Mouse (Mus musculus) ovary, adult 10 weeks (tissue): Measurements from ENCODE around the gene Taar7a. TPM values are rescaled to one million over a fixed set of nuclear protein-coding genes. Genes with fewer than 3 reads are reported as not detected.

ENCODE experiments used
- polyA plus RNA-seq: library from polyadenylated mRNA; stranded (reverse); fragments of 350-450 nt; fragmentation: Illumina TruSeq; extraction: RNeasy Lipid Tissue Mini Kit (QIAGEN cat#74804); gene quantifications from one replicate; pipeline ENCODE4 v1.2.3, GENCODE M21; 2014

Taar7a gene
- not detected for polyA plus RNA-seq

DNA sequence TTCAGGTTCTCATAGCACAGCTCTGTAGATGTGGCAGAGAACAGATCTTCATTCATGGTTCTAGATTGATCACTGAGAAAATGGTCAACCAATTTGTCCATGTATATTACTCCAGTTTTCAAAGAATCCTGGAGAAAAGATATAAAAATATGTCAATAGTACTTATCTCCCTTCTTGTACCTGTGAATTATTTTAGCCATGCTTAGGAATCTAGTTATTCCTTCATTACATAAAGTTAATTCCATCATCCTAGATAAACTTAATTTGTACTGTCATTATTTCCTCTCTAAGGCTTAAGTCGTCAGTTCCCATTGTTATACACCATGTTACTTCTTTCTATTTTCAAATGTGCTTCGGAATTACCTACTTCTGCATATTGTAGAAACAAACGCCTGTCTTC is at the start of gene Taar7a:
Taar7a (minus strand) TSS at position 101 of the 400 bp plus-strand sequence.

DNA sequence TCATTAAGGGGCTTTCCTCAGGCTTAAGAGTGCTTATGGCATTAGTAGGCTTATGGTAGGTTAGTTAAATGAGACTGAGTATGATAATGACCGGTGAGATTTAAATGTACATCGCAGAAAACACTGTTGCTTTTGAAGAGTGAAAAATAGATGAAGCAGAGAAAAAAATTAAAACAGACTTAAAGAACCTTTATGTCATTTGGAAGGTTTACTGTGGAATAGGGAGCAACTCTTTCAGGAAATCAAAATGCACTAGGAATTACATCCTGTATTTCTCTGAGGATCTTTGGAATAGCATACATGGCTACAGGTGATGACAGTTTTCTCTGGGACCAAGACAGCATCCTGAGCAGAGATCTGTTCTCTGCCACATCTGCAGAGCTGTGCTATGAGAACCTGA is 44.0 kb upstream of the Taar7a start, which contains the start of gene Taar7e:
Taar7e (plus strand) TSS at position 301 of the 400 bp plus-strand sequence.

DNA sequence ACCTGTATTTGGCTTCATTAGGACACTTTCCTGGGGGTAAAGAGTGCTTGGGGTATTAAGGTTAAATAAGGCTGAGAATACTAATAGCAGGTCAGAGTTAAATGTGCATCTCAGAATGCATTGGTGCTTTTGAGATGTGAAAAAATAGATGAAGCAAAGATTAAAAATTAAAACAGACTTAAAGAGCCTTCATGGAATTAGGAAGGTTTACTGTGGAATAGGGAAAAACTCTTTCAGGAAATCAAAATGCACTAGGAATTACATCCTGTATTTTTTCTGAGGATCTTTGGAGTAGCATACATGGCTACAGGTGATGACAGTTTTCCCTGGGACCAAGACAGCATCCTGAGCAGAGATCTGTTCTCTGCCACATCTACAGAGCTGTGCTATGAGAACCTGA is 33.6 kb upstream of the Taar7a start, which contains the start of gene Taar7d:
Taar7d (plus strand) TSS at position 301 of the 400 bp plus-strand sequence.

DNA sequence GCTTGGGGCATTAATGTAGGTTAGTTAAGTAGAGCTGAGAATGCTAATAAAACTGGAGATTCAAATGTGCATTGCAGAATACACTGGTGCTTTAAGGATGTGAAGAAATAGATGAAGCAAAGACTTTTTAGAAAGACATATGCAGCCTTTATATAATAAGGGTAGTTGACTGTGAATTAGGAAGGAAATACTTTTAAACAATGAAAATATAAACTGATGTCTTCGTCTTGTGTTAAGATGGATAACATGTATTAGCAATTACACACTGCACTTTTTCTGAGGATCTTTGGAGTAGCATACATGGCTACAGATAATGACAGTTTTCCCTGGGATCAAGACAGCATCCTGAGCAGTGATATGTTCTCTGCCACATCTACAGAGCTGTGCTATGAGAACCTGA is 6.4 kb upstream of the Taar7a start, which contains the start of gene Taar7b:
Taar7b (plus strand) TSS at position 301 of the 400 bp plus-strand sequence.

DNA sequence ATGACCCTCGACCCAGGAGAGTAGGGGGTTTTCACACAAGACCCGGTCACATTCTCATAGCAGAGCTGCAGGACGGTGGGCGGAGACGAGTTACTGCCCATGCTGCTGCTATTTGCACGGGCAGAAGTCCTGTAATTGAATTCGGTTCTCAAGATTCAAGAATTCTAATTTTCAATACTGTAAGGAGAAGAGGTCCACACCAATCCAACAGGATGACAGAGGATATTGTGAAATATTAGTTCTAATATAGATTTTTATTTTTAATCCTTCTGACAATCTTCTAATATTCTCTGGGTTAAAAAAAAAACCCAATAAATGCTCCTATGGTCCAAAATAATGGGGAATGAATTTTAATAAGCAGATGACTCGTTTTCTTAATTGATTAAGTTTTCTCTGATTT is 7.7 kb downstream of the Taar7a start, which contains the start of gene Taar6:
Taar6 (minus strand) TSS at position 101 of the 400 bp plus-strand sequence.

DNA sequence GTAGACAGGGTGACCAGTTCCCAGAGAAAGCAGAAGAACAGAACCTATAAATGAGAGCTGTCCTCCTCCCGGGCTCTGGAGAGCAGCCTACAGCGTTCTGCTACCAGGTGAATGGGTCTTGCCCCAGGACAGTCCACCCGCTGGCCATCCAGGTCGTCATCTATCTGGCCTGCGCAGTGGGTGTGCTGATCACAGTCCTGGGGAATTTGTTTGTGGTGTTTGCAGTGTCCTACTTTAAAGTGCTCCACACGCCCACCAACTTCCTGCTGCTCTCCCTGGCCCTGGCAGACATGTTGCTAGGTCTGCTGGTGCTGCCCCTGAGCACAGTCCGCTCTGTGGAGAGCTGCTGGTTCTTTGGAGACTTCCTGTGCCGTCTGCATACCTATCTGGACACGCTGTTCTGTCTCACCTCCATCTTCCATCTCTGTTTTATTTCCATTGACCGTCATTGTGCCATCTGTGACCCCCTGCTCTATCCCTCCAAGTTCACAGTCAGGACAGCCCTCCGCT is 22.6 kb downstream of the Taar7a start, which contains the start of gene Taar5:
Taar5 (plus strand) TSS at position 51 of the 510 bp plus-strand sequence.

DNA sequence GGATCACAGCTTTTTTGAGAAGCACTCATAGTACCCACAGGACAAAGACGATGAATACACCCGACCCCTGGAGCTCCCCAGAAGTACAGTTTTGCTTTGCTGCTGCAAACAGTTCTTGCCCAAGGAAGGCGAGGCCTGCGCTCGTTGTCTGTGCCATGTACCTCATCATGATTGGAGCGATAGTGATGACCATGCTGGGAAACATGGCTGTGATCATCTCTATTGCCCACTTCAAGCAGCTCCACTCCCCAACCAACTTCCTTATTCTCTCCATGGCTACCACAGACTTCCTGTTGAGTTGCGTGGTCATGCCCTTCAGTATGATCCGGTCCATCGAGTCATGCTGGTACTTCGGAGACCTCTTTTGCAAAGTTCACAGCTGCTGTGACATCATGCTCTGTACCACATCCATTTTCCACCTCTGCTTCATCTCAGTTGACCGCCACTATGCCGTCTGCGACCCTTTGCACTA is 32.8 kb downstream of the Taar7a start, which contains the start of gene Taar4:
Taar4 (plus strand) TSS at position 51 of the 472 bp plus-strand sequence.

DNA sequence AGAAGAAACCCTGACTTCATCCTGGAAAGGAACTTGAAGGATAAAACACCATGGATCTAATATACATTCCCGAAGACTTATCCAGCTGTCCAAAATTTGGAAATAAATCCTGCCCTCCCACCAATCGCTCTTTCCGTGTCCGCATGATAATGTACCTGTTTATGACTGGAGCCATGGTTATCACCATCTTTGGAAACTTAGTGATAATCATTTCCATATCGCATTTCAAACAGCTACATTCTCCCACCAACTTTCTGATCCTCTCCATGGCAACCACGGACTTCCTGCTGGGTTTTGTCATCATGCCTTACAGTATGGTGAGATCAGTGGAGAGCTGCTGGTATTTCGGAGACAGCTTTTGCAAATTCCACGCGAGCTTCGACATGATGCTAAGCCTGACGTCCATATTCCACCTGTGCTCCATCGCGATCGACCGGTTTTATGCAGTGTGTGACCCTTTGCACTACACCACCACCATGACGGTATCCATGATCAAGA is 43.7 kb downstream of the Taar7a start, which contains the start of gene Taar3:
Taar3 (plus strand) TSS at position 51 of the 498 bp plus-strand sequence.

Other genes with a start within 250 kb of the Taar7a start
- 507 TPM for gene Rps12, start 206.2 kb downstream of the Taar7a start, polyA plus RNA-seq
- 20.2 TPM for gene Slc18b1, start 196.5 kb downstream of the Taar7a start, polyA plus RNA-seq
- gene Vnn3, start 142.0 kb downstream of the Taar7a start, polyA plus RNA-seq, result 0.74 TPM
- 71.7 TPM for gene Vnn1, start 98.8 kb downstream of the Taar7a start, polyA plus RNA-seq
- gene Taar1, start 73.1 kb downstream of the Taar7a start, polyA plus RNA-seq, result not detected
- gene Taar2, start 54.9 kb downstream of the Taar7a start, polyA plus RNA-seq, result not detected
- gene Taar3, start 43.9 kb downstream of the Taar7a start, polyA plus RNA-seq, result not detected
- not detected for gene Taar4, start 33.0 kb downstream of the Taar7a start, polyA plus RNA-seq
- not detected for gene Taar5, start 22.8 kb downstream of the Taar7a start, polyA plus RNA-seq
- gene Taar6, start 7.8 kb downstream of the Taar7a start, polyA plus RNA-seq, result not detected
- not detected for gene Taar7b, start 6.5 kb upstream of the Taar7a start, polyA plus RNA-seq
- not detected for gene Taar7d, start 33.7 kb upstream of the Taar7a start, polyA plus RNA-seq
- gene Taar7e, start 44.1 kb upstream of the Taar7a start, polyA plus RNA-seq, result not detected
- not detected for gene Taar7f, start 56.0 kb upstream of the Taar7a start, polyA plus RNA-seq
- gene Taar8a, start 83.0 kb upstream of the Taar7a start, polyA plus RNA-seq, result not detected
- not detected for gene Taar8b, start 98.8 kb upstream of the Taar7a start, polyA plus RNA-seq
- gene Taar8c, start 108.4 kb upstream of the Taar7a start, polyA plus RNA-seq, result not detected
- not detected for gene Taar9, start 116.1 kb upstream of the Taar7a start, polyA plus RNA-seq
- 158 TPM for gene Stx7, start 155.8 kb upstream of the Taar7a start, polyA plus RNA-seq
- gene Moxd1, start 230.0 kb upstream of the Taar7a start, polyA plus RNA-seq, result 11.5 TPM